Mouse (Mus musculus) urinary bladder, adult 2 months (tissue): Measurements from ENCODE around the gene Scamp3. TPM values are rescaled to one million over a fixed set of nuclear protein-coding genes. Genes with fewer than 3 reads are reported as not detected.

Experiments used
- DNase-seq: peaks from one replicate; pipeline ENCODE4 v3.0.0; 2022; ENCODE audit warnings: low spot score
- polyA plus RNA-seq: library from polyadenylated mRNA; depleted of rRNA; stranded (reverse); fragments of >200 nt; gene quantifications from 2 replicates; pipeline ENCODE4 v1.2.3, GENCODE M21; 2012; rRNA removed

Scamp3 gene
- polyA plus RNA-seq, 1 experiment, result 72.3 TPM

DNA sequence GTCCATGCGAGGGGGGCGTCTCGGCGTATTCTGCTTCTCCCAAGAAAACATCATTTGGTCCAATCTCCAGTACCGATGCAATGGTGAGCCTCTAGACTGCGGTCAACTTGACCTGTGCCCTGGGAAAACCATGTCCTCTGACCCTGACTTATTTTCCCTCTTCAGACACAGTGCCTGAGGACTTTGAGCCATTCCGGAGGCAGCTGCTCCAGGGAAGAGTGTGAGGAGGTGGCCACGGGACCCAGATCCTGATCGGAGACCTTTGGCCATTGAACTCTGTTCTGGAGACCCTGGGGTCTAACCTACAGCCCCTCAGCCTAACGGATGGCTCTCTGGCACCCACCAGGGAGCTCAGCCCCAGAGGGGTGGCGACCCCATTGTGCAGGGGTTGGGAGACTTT, 49.1 kb downstream of the Scamp3 start:
- no peak for DNase-seq

- DNase-seq, result no peak
These were observed 49.6 kb downstream of the Scamp3 start, which contains the start of gene Mtx1 for GRCm38 (mm10) chr3:89226900-89227299. Gene Mtx1, minus strand, starts transcription at chr3:89227088.

- DNase-seq, result no peak
These were observed 50.3 kb downstream of the Scamp3 start for GRCm38 (mm10) chr3:89227307-89228179.

DNA sequence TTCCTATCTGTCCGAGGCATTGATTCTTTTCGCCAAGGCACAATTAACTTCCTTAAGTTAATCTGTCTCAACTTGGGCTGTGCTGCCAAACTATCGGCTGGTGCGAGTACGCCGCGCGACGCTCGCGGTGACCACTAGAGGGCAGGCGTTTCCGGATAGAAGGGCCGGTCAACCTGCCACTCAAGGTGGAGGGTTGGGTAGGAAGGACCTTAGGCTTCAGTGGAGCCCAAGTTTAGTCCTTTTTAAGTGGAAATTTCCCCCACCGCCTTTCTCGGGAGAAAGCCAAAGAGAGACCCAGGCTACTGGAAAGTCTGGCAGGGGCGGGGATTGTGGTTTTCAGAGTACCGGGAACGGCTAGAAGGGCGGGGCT, 50.9 kb downstream of the Scamp3 start:
- DNase-seq, result peak; percentile 82

GRCm38 (mm10) chr3:89228836-89229235, 51.6 kb downstream of the Scamp3 start, which contains the start of gene Muc1:
Gene Muc1, plus strand, starts transcription at chr3:89229057.
- no peak for DNase-seq

DNA sequence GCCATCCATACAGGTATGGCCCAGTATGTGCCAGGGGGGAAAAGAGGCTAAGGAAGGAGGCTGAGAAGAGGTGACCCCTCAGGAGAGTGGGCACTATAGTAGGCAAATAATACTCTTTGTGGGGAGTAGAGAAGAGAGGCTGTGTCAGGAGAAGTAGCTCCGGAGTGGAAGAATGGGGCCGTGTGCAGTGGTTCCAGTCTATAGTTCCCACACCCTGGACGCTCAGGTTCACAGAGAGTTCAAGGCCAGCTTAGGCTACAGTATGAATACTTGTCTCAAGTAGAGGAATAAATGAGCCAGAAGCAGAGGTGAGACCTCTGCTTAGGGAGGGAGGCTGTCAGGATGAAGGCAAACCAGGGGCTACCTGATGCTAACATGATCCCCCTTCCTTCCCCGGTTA, 52.0 kb downstream of the Scamp3 start:
- DNase-seq, result no peak

- no peak for DNase-seq
These were observed 53.3 kb downstream of the Scamp3 start for GRCm38 (mm10) chr3:89230561-89230960.

DNA sequence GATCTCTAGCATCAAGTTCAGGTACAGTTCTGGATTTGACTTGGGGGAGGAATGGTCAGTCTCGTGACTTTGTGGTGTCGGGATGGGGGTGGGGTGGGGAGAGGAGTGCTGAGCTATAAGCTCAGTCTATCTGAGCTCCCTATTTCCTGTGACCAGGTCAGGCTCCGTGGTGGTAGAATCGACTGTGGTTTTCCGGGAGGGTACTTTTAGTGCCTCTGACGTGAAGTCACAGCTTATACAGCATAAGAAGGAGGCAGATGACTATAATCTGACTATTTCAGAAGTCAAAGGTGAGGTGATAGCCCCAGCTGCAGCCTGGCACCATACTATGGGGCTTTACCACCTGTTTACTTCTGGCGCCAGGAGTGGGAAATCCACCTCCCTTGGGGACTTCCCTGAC, 54.1 kb downstream of the Scamp3 start:
- no peak for DNase-seq

DNA sequence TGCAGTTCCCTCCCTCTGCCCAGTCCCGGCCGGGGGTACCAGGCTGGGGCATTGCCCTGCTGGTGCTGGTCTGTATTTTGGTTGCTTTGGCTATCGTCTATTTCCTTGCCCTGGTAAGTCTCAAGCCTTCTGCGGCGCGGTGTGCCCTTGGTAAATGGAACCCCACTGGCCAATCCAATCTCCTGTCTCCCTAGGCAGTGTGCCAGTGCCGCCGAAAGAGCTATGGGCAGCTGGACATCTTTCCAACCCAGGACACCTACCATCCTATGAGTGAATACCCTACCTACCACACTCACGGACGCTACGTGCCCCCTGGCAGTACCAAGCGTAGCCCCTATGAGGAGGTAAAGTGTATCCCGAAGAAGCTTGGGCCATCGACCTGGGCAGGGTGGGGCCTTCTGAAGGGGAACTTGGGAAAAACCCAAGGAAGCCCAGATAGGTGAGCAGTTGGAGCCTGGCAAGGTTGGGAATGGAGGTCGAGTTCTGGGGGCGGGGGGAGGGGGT, 54.6 kb downstream of the Scamp3 start:
- no peak for DNase-seq

Other genes with a start within 250 kb of the Scamp3 start
- 20.0 and 23.8 TPM in 2 replicates for gene Ash1l, start 226.9 kb upstream of the Scamp3 start, polyA plus RNA-seq
- 111 and 117 TPM in 2 replicates for gene Dap3, start 226.3 kb upstream of the Scamp3 start, polyA plus RNA-seq
- gene Rusc1, start 84.2 kb upstream of the Scamp3 start, polyA plus RNA-seq, result 45.9 and 51.5 TPM in 2 replicates
- not detected in 2 replicates for gene Gm43738, start 76.4 kb upstream of the Scamp3 start, polyA plus RNA-seq
- 83.1 and 101 TPM in 2 replicates for gene Fdps, start 75.5 kb upstream of the Scamp3 start, polyA plus RNA-seq
- not detected in 2 replicates for gene Pklr, start 41.3 kb upstream of the Scamp3 start, polyA plus RNA-seq
- 0.44 and 0.49 TPM in 2 replicates for gene Hcn3, start 17.3 kb upstream of the Scamp3 start, polyA plus RNA-seq
- 73.9 and 89.8 TPM in 2 replicates for gene Clk2, start 12.7 kb upstream of the Scamp3 start, polyA plus RNA-seq
- gene Fam189b, start 5.7 kb downstream of the Scamp3 start, polyA plus RNA-seq, result 32.9 and 42.3 TPM in 2 replicates
- 58.7 and 60.8 TPM in 2 replicates for gene Gba, start 25.5 kb downstream of the Scamp3 start, polyA plus RNA-seq
- 59.3 and 69.8 TPM in 2 replicates for gene Thbs3, start 37.7 kb downstream of the Scamp3 start, polyA plus RNA-seq
- gene Mtx1, start 49.6 kb downstream of the Scamp3 start, polyA plus RNA-seq, result 112 and 131 TPM in 2 replicates
- 0.94 and 1.2 TPM in 2 replicates for gene Muc1, start 51.6 kb downstream of the Scamp3 start, polyA plus RNA-seq
- 67.7 and 77.1 TPM in 2 replicates for gene Krtcap2, start 68.5 kb downstream of the Scamp3 start, polyA plus RNA-seq
- gene Trim46, start 68.8 kb downstream of the Scamp3 start, polyA plus RNA-seq, result 4.1 and 6.0 TPM in 2 replicates
- 200 and 251 TPM in 2 replicates for gene Dpm3, start 81.9 kb downstream of the Scamp3 start, polyA plus RNA-seq
- 128 and 156 TPM in 2 replicates for gene Slc50a1, start 93.1 kb downstream of the Scamp3 start, polyA plus RNA-seq
- gene Efna1, start 103.7 kb downstream of the Scamp3 start, polyA plus RNA-seq, result 41.8 and 43.5 TPM in 2 replicates
- 0.36 and 0.55 TPM in 2 replicates for gene Efna3, start 145.5 kb downstream of the Scamp3 start, polyA plus RNA-seq
- 3.4 and 3.7 TPM in 2 replicates for gene Efna4, start 160.6 kb downstream of the Scamp3 start, polyA plus RNA-seq
- gene Adam15, start 172.5 kb downstream of the Scamp3 start, polyA plus RNA-seq, result 96.1 and 101 TPM in 2 replicates
- 0.24 and 0.41 TPM in 2 replicates for gene Dcst2, start 184.5 kb downstream of the Scamp3 start, polyA plus RNA-seq
- 0.07 and 0.33 TPM in 2 replicates for gene Dcst1, start 187.8 kb downstream of the Scamp3 start, polyA plus RNA-seq
- gene Zbtb7b, start 217.3 kb downstream of the Scamp3 start, polyA plus RNA-seq, result 36.4 and 39.5 TPM in 2 replicates
- 1.2 and 1.5 TPM in 2 replicates for gene Lenep, start 225.3 kb downstream of the Scamp3 start, polyA plus RNA-seq
- gene Flad1, start 234.4 kb downstream of the Scamp3 start, polyA plus RNA-seq, result 30.8 and 34.6 TPM in 2 replicates
- 21.7 and 29.6 TPM in 2 replicates for gene Cks1b, start 240.9 kb downstream of the Scamp3 start, polyA plus RNA-seq
- gene Shc1, start 241.0 kb downstream of the Scamp3 start, polyA plus RNA-seq, result 85.7 and 87.7 TPM in 2 replicates